Mouse (Mus musculus): ENCODE data around the gene Mbtps2.
A peak's percentile ranks its signal among the peaks of the same experiment; 100 is the strongest.

The Mbtps2 gene

GRCm38 (mm10) chrX:157598186-157598996 is at the start of gene Mbtps2:
Mbtps2 (minus strand) TSS chrX:157598715.
- DNase-seq (ENCODE audit: low spot score in 2 of 2), result peak; percentile 31

GRCm38 (mm10) chrX:157646399-157646798 is 47.9 kb upstream of the Mbtps2 start:
- no peak for DNase-seq (ENCODE audit: low spot score in 2 of 2)

- no peak for DNase-seq (ENCODE audit: low spot score in 2 of 2)
These were observed 46.2 kb upstream of the Mbtps2 start for GRCm38 (mm10) chrX:157644700-157645099.

- peak; percentile 5 to 18 for DNase-seq (ENCODE audit: low spot score in 2 of 2)
These were observed 45.8 kb upstream of the Mbtps2 start for GRCm38 (mm10) chrX:157644300-157644699.

GRCm38 (mm10) chrX:157642856-157643255 is 44.3 kb upstream of the Mbtps2 start:
- no peak for DNase-seq (ENCODE audit: low spot score in 2 of 2)

GRCm38 (mm10) chrX:157637253-157637652 is 38.7 kb upstream of the Mbtps2 start:
- no peak for DNase-seq (ENCODE audit: low spot score in 2 of 2)

- no peak for DNase-seq (ENCODE audit: low spot score in 2 of 2)
These were observed 35.3 kb upstream of the Mbtps2 start for GRCm38 (mm10) chrX:157633676-157634414.

- no peak for DNase-seq (ENCODE audit: low spot score in 2 of 2)
These were observed 31.8 kb upstream of the Mbtps2 start for GRCm38 (mm10) chrX:157630341-157630740.

- no peak for DNase-seq (ENCODE audit: low spot score in 2 of 2)
These were observed 14.4 kb upstream of the Mbtps2 start for GRCm38 (mm10) chrX:157612894-157613293.

GRCm38 (mm10) chrX:157601450-157601849 is 2.9 kb upstream of the Mbtps2 start:
- DNase-seq (ENCODE audit: low spot score in 2 of 2), result peak in 1 of 2 experiments; percentile 9

GRCm38 (mm10) chrX:157597585-157598185 is 830 bp downstream of the Mbtps2 start:
- no peak for DNase-seq (ENCODE audit: low spot score in 2 of 2)

- no peak for DNase-seq (ENCODE audit: low spot score in 2 of 2)
These were observed 1.7 kb downstream of the Mbtps2 start for GRCm38 (mm10) chrX:157596802-157597201.

GRCm38 (mm10) chrX:157595927-157596326 is 2.6 kb downstream of the Mbtps2 start:
- no peak for DNase-seq (ENCODE audit: low spot score in 2 of 2)

GRCm38 (mm10) chrX:157594606-157595005 is 3.9 kb downstream of the Mbtps2 start:
- DNase-seq (ENCODE audit: low spot score in 2 of 2), result no peak

- no peak for DNase-seq (ENCODE audit: low spot score in 2 of 2)
These were observed 11.5 kb downstream of the Mbtps2 start for GRCm38 (mm10) chrX:157587001-157587400.

GRCm38 (mm10) chrX:157586397-157586796 is 12.1 kb downstream of the Mbtps2 start:
- no peak for DNase-seq (ENCODE audit: low spot score in 2 of 2)

- DNase-seq (ENCODE audit: low spot score in 2 of 2), result no peak
These were observed 19.4 kb downstream of the Mbtps2 start for GRCm38 (mm10) chrX:157579108-157579614.

GRCm38 (mm10) chrX:157574683-157575082 is 23.8 kb downstream of the Mbtps2 start:
- no peak for DNase-seq (ENCODE audit: low spot score in 2 of 2)

GRCm38 (mm10) chrX:157568840-157569239 is 29.7 kb downstream of the Mbtps2 start, which contains the start of gene Yy2:
Yy2 (minus strand) TSS chrX:157568985.
- no peak for DNase-seq (ENCODE audit: low spot score in 2 of 2)

- no peak for DNase-seq (ENCODE audit: low spot score in 2 of 2)
These were observed 34.7 kb downstream of the Mbtps2 start for GRCm38 (mm10) chrX:157563794-157564193.

GRCm38 (mm10) chrX:157547082-157547481 is 51.4 kb downstream of the Mbtps2 start:
- no peak for DNase-seq (ENCODE audit: low spot score in 2 of 2)

GRCm38 (mm10) chrX:157506400-157506799 is 92.1 kb downstream of the Mbtps2 start:
- DNase-seq (ENCODE audit: low spot score in 2 of 2), result no peak
